In genomic region chr15:99818321-99819108, GRCm38 (mm10) we compare ENCODE assay signal across 9 mouse cellular contexts. TPM values are rescaled to one million over a fixed set of nuclear protein-coding genes. Genes with fewer than 3 reads are reported as not detected.
A peak's percentile ranks its signal among the peaks of the same experiment; 100 is the strongest.
DNase-seq lines count a peak whose midpoint lies in the region; ATAC-seq and TF ChIP-seq lines count a peak whose summit lies in the region.
"Had no signal": no experiment of that assay in that cellular context is flagged by ENCODE, and none has a peak within 500 bp of the region (broad histone marks: within the 10 kb centered on the region; RNA-seq: fewer than 3 reads in every experiment).

No protein-coding gene starts in this region.

- H3K4me1 ChIP-seq in embryonic facial prominence, embryonic 15.5 days: peaks cover 26% of the 10 kb centered on the region
- H3K4me1 ChIP-seq in heart, postnatal 0 days (ENCODE audit: control insufficient read depth, insufficient read depth): no peaks in the 10 kb centered on the region
- peaks cover 40% of the 10 kb centered on the region for H3K4me1 ChIP-seq in midbrain, embryonic 10.5 days

- peak; percentile 91 for ATAC-seq in embryonic facial prominence, embryonic 15.5 days (ENCODE audit: insufficient number of reproducible peaks, low FRiP score, low TSS enrichment, low read depth)
- ATAC-seq in heart, postnatal 0 days (ENCODE audit: insufficient read depth, low read depth): peak; percentile 56; the same call in 1 of the 2 replicates
- no peak for ATAC-seq in erythroid progenitor cell, adult 5-6 weeks (replicated peaks; ENCODE audit: low FRiP score, poor library complexity, severe bottlenecking)
- no peak for ATAC-seq in megakaryocyte progenitor cell, adult 5-6 weeks (replicated peaks; ENCODE audit: poor library complexity)

- H3K4me3 ChIP-seq in embryonic facial prominence, embryonic 15.5 days (replicated peaks): peak overlapping the region; percentile 53
- peak overlapping the region; percentile 54 for H3K4me3 ChIP-seq in heart, postnatal 0 days (ENCODE audit: low read depth, low read length)
- peak overlapping the region; percentile 31 for H3K4me3 ChIP-seq in midbrain, embryonic 10.5 days

- no peaks in the 10 kb centered on the region for H3K27me3 ChIP-seq in embryonic facial prominence, embryonic 15.5 days
- no peaks in the 10 kb centered on the region for H3K27me3 ChIP-seq in heart, postnatal 0 days (ENCODE audit: control insufficient read depth, insufficient read depth, low read length)
- no peaks in the 10 kb centered on the region for H3K27me3 ChIP-seq in midbrain, embryonic 10.5 days (ENCODE audit: low read depth, poor library complexity, severe bottlenecking)

- no peak for TF ChIP-seq CTCF in heart, postnatal 0 days (IDR thresholded peaks at IDR 0.05; ENCODE audit: low read depth)

- peaks cover 22% of the 10 kb centered on the region for H3K36me3 ChIP-seq in embryonic facial prominence, embryonic 15.5 days
- H3K36me3 ChIP-seq in heart, postnatal 0 days (replicated peaks; ENCODE audit: control insufficient read depth, insufficient read depth, low read length): 0 out of 2 replicates have a peak, but pooled peaks cover 9% of the 10 kb centered on the region
- H3K36me3 ChIP-seq in midbrain, embryonic 10.5 days: 0 out of 2 replicates have a peak, but pooled peaks cover 7% of the 10 kb centered on the region
- H3K36me3 ChIP-seq: G1E had no signal

- DNase-seq in layer of hippocampus, postnatal 10 days (ENCODE audit: low spot score in 2 of 2): peak; percentile 37 to 46
- no peak for DNase-seq in layer of hippocampus, adult 11-12 months (ENCODE audit: low spot score)
- DNase-seq in heart, postnatal 0 days (ENCODE audit: low spot score): peak; percentile 63
- DNase-seq in kidney, postnatal 25 days: peak; percentile 56 to 78
- peak; percentile 44 for DNase-seq in midbrain, embryonic 10.5 days (ENCODE audit: low spot score)

- 2% methylated on average over 13 of the region's 13 CpGs for WGBS in embryonic facial prominence, embryonic 15.5 days
- WGBS in heart, postnatal 0 days: 15% methylated on average over 13 of the region's 13 CpGs
- WGBS in midbrain, embryonic 10.5 days: 34% methylated on average over 13 of the region's 13 CpGs

- no peaks in the 10 kb centered on the region for H3K9me3 ChIP-seq in embryonic facial prominence, embryonic 15.5 days (replicated peaks)
- H3K9me3 ChIP-seq in heart, postnatal 0 days (replicated peaks; ENCODE audit: control insufficient read depth, low read length): no peaks in the 10 kb centered on the region
- 0 out of 2 replicates have a peak, but pooled peaks cover 3% of the 10 kb centered on the region for H3K9me3 ChIP-seq in midbrain, embryonic 10.5 days (replicated peaks)
- H3K9me3 ChIP-seq: G1E had no signal

- peak overlapping the region; percentile 74 for H3K9ac ChIP-seq in embryonic facial prominence, embryonic 15.5 days
- peak overlapping the region; percentile 61 for H3K9ac ChIP-seq in heart, postnatal 0 days (replicated peaks; ENCODE audit: low read depth, low read length)

- no peak for TF ChIP-seq EP300 in heart, postnatal 0 days (IDR thresholded peaks at IDR 0.05; ENCODE audit: low read depth)

- H3K4me2 ChIP-seq in embryonic facial prominence, embryonic 15.5 days (replicated peaks): peak overlapping the region; percentile 49
- H3K4me2 ChIP-seq in heart, postnatal 0 days (ENCODE audit: low read depth, low read length): peak overlapping the region; percentile 65

- peak overlapping the region; percentile 94 for H3K27ac ChIP-seq in embryonic facial prominence, embryonic 15.5 days (replicated peaks)
- H3K27ac ChIP-seq in heart, postnatal 0 days (ENCODE audit: low read depth): peak overlapping the region; percentile 87
- peak overlapping the region; percentile 78 for H3K27ac ChIP-seq in midbrain, embryonic 10.5 days (replicated peaks)

RNA-seq across cellular contexts. Expression of gene Cers5, which starts 45.8 kb away (rescaled TPM):
- total RNA-seq in layer of hippocampus, postnatal 10 days (2021): 10 to 100 TPM; 39.0 to 44.3 TPM
- polyA plus RNA-seq in embryonic facial prominence, embryonic 15.5 days (2015; fragmentation: Nextera tagmentation; extraction: Ambion mirVana): 73.7 and 78.3 TPM in 2 replicates
- 51.6 and 58.7 TPM in 2 replicates for total RNA-seq in heart, postnatal 0 days (2014; rRNA removed; ENCODE audit: low replicate concordance)
- 37.4 and 38.9 TPM in 2 replicates for polyA plus RNA-seq in heart, postnatal 0 days (2015; fragmentation: Nextera tagmentation; extraction: Ambion mirVana)
- 58.4 and 63.5 TPM in 2 replicates for polyA plus RNA-seq in midbrain, embryonic 10.5 days (2016; fragmentation: Nextera tagmentation; extraction: Ambion mirVana)
- 9.4 and 19.7 TPM in 2 replicates for total RNA-seq in erythroid progenitor cell, adult 5-6 weeks (2015; ENCODE audit: low replicate concordance)
- total RNA-seq in erythroid progenitor cell, adult 5-6 weeks (2017; ENCODE audit: low replicate concordance): 3.3 and 7.6 TPM in 2 replicates
- 42.9 and 49.4 TPM in 2 replicates for total RNA-seq in megakaryocyte progenitor cell, adult 5-6 weeks (2015)
- 20.6 and 23.0 TPM in 2 replicates for total RNA-seq in megakaryocyte progenitor cell, adult 5-6 weeks (2017)

RNA-seq across cellular contexts. Expression of gene Lima1, which starts 56.7 kb away (rescaled TPM):
- 10 to 100 TPM; 15.3 to 15.5 TPM for total RNA-seq in layer of hippocampus, postnatal 10 days (2021)
- polyA plus RNA-seq in embryonic facial prominence, embryonic 15.5 days (2015; fragmentation: Nextera tagmentation; extraction: Ambion mirVana): 87.1 and 90.8 TPM in 2 replicates
- 12.7 and 15.7 TPM in 2 replicates for total RNA-seq in heart, postnatal 0 days (2014; rRNA removed; ENCODE audit: low replicate concordance)
- polyA plus RNA-seq in heart, postnatal 0 days (2015; fragmentation: Nextera tagmentation; extraction: Ambion mirVana): 12.5 and 12.6 TPM in 2 replicates
- 23.4 and 23.5 TPM in 2 replicates for polyA plus RNA-seq in midbrain, embryonic 10.5 days (2016; fragmentation: Nextera tagmentation; extraction: Ambion mirVana)
- 3.2 and 6.7 TPM in 2 replicates for total RNA-seq in erythroid progenitor cell, adult 5-6 weeks (2015; ENCODE audit: low replicate concordance)
- total RNA-seq in erythroid progenitor cell, adult 5-6 weeks (2017; ENCODE audit: low replicate concordance): 2.1 and 5.3 TPM in 2 replicates
- total RNA-seq in megakaryocyte progenitor cell, adult 5-6 weeks (2015): 4.8 and 5.0 TPM in 2 replicates
- 4.2 and 4.8 TPM in 2 replicates for total RNA-seq in megakaryocyte progenitor cell, adult 5-6 weeks (2017)

Comparison
In these comparisons a context has a peak if more than half of its experiments do, and no peak if none do; other contexts are left out.
1. ATAC-seq: peak in embryonic facial prominence, embryonic 15.5 days (single experiment) and heart, postnatal 0 days (single experiment); none in erythroid progenitor cell, adult 5-6 weeks (single experiment) and megakaryocyte progenitor cell, adult 5-6 weeks (single experiment).
2. Peak in every context shown above with its lines, with median percentiles within 50 percentile points of each other: H3K27ac ChIP-seq and H3K4me3 ChIP-seq.